Mouse (Mus musculus): ENCODE measurements around the gene Slc37a2. TPM values are rescaled to one million over a fixed set of nuclear protein-coding genes. Genes with fewer than 3 reads are reported as not detected.
"Not testable (repeated sequence)": the region's sequence is repeated elsewhere in the genome, so short reads cannot be mapped to it uniquely, and the experiment has no call there.

Gene Slc37a2
- 1 to 10 TPM; 1.6 to 1.8 TPM for total RNA-seq (2021)

DNA sequence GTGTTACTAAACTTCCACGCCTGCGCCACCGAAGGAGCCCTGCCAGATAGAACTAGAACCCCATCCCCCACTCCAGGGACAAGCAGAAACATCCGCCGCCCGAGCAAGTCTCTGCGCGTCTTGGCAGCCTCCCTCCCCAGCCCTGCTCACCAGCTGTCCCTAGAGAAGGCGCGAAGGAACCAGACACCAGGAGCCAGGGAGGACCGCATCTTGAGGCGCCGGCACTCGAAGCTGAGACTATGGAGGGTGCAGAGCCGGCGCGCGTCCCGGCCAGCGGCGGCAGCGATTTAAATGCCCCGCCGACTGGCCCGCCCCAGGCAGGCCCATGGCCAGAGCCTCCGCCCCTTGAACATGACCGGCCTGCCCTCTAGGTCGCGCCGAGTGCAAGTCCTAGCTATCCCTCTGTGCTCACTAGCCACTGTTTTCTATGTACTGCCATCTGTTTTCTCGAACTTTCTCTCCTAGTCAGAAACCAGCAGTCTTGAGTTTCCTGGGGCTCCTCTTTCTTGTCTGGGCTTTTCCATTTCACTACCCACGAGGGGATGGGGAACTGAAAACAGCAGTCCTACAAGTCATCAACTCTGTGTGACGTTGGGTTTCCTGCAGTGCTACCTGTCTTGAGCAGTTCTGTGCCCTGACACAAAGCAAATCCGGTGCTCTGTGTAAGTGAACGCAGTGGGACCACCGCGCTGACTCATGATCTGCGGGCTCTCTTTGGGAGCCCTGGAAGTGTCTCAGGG is at the start of gene Slc37a2:
TSS of gene Slc37a2 (minus strand) at position 590 of the 740 bp plus-strand sequence.
- intact Hi-C loops (cut with DNase I), result loop anchor here (5.0 kb wide), 1 partner anchor 72 kb away; no protein-coding TSS in a partner anchor

DNA sequence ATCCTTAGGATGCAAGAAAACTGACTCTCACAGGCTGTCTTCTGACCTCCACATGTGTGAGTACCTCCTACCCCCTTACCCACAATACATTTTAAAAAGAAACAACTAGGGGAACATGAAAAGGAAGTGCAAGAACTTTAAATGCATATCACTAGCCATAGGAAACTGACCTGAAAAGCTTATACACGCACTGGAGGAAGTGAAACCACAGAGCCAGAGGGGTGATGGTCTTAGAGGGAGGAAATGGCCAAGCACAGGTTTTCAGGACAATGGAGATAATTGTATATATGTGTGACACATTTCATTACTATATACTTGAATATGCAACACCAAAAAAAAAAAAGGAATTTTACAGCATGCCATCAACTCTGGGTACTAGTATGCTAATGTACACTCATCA is 46.2 kb upstream of the Slc37a2 start:
- no peak for DNase-seq (ENCODE audit: low spot score in 2 of 2)
- intact Hi-C loops (cut with DNase I), result no loop called here

More for the DNA sequence above, at the start of gene Slc37a2:
- peak; percentile 82 for DNase-seq (ENCODE audit: low spot score in 2 of 2)

DNA sequence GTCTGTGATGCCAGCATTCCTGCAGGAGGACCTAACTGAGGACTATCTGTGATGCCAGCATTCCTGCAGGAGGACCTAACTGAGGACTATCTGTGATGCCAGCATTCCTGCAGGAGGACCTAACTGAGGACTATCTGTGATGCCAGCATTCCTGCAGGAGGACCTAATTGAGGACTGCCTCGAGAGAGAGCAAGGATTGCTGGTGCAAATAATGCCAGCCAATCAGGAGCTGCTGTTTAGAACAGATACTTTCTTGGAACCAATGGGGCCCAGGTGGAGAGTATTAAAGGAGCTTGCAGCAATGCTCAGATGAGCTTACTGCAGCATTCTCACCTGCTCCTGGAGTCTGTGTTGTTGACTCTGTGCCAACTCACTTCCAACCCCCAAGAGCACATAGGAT is 45.0 kb upstream of the Slc37a2 start:
- intact Hi-C loops (cut with DNase I), result not testable (repeated sequence)

DNA sequence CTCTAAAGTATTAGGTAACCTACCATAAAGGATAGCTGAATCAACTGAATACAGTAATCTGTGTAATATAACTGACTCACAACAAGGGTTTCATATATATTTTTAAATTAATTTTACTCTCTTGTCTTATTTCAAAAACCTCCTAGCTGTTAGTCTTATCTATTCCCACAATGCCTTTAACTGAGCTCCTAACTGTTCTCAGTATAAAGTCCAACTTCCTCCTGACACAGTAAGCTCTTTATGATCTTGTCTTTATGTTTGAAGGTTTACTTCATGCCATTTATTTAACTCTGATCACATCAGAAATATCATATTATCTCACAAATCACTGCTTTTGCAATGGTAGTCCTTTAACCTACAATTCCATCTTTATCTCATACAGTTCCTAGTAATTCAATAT is 40.0 kb upstream of the Slc37a2 start:
- DNase-seq (ENCODE audit: low spot score in 2 of 2), result no peak

More for the DNA sequence above, 45.0 kb upstream of the Slc37a2 start:
- not testable (repeated sequence) for DNase-seq (ENCODE audit: low spot score in 2 of 2)

DNA sequence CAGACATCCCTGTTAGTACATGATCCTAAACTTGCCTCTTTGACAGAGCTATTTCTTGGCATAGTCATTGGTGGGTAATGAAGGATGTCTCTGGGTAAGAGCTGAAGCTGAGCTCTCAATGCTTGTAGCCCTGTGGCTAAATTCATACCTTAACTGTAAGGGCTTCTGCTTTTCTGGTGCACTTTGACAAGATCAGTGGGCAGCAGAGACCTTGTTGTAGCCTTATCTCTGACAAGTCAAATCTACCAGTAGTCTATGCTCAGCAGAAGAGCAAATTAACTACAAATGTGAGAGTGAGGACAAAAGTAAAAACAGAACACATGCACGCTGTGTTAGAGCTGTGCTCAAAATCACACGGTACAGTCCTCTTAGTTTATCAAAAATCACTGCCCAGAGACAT is 11.1 kb upstream of the Slc37a2 start:
- intact Hi-C loops (cut with DNase I), result no loop called here
- DNase-seq (ENCODE audit: low spot score in 2 of 2), result no peak

More for the DNA sequence above, 40.0 kb upstream of the Slc37a2 start:
- intact Hi-C loops (cut with DNase I), result no loop called here

DNA sequence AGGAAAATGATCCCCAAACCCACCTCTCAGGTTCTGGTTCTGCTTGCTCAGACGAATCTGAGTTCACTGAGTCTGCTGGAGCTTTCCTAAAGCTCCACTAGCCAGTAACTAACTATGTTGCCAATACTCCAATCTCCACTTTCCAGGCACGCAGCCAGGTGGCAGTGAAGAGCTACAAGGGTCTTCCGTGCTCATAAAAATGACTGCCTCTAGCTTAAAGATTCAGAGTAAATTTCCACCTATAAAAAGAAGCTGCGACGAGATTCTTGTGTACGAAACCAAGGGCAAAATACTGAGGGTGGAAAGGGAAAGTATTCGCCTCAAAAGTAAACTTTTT is 319 bp upstream of the Slc37a2 start:
- DNase-seq (ENCODE audit: low spot score in 2 of 2), result peak in 1 of 2 experiments; percentile 35
- intact Hi-C loops (cut with DNase I), result loop anchor here (5.0 kb wide), 1 partner anchor 71 kb away; no protein-coding TSS in a partner anchor

DNA sequence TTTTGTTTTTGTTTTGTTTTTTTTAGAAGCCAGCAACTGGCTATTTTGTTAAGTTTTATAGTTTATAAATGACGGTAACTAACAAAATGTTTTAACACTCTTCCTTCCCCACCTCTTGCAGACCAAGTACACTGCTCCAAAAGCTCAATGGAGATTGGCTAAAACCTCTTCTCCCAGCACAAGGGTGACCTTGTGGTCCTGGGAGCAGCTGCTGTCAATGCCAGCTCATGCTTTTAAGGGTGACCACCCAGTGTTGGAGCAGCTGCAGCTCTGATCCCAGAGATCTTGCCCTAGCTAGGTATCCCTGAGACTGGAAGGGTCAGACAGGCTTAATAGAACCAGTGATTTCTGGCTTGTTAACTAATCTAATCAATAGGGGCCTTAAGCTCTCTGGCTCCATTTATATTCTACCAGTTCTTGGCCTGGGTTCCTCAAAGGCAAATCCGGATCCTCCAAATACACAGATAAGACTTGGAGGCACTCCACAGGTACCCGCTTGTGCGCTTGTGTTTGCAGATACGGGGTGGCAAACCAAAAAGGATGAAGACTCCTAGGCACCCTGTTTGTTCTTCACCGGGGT is 917 bp downstream of the Slc37a2 start:
- DNase-seq (ENCODE audit: low spot score in 2 of 2), result no peak
- intact Hi-C loops (cut with DNase I), result loop anchor here (5.0 kb wide), 1 partner anchor 73 kb away; no protein-coding TSS in a partner anchor

DNA sequence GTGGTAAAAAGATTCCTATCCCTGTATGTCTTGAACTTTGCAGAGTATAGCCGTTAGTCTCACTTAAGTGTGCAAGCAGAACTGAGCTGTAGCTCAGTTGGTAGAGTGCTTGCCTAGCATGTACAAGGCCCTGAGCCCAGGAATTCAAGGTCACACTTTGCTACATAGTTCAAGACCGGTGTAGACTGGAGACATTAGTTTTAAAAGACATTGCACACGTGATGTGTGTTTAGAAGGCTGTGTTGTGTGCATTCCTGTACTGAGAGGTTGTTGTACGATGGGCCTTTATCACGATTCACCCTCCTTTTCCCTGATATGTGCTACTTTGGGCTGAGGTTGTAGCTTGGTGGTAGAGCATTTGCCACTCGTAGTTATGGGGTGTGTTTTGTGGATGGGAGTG is 4.9 kb downstream of the Slc37a2 start:
- no peak for DNase-seq (ENCODE audit: low spot score in 2 of 2)
- intact Hi-C loops (cut with DNase I), result no loop called here

DNA sequence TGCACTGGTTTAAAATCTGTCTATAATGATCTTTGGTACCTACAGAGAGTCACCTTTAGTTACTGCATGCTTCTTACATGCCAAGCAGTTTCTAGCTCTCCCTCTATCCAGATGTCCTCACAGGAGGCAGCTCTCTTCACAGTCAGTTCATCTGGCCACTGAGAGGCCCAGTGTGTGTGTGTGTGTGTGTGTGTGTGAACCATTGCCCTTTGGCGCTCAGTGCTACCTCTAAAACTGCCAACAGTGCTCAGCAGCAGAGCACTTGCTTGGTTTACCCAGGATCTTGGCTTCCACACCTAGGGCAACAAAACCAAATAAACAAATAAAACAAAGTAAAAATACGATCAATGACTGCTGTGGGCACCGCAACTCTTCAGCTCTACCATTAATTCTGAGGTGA is 5.6 kb downstream of the Slc37a2 start:
- no peak for DNase-seq (ENCODE audit: low spot score in 2 of 2)

DNA sequence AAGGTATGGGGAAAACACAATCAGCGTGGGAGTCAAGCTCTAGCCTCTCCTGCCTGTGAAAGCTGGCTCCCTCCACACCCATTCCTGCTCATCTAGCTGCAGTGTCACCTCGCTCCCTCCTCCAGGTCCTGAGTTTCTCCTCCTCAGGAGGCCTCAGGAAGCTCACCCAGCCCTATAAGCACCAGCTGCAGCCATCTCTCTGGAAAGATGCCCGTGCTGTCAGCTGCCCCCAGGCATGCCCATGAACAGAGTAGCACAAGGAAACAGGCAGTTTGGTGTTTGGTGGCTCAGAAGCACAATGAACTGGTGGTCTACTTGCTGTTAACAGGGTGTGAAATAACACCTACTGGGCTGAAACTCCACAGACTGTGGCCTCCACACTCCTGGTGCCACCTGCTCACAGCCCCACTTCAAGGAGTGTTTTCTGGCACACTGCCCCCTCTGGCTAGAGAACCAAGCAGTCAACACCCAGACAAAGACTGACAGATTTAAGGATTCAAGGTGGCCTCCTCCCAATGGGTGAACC is 7.1 kb downstream of the Slc37a2 start:
- intact Hi-C loops (cut with DNase I), result no loop called here
- DNase-seq (ENCODE audit: low spot score in 2 of 2), result peak in 1 of 2 experiments; percentile 26

More for the DNA sequence above, 5.6 kb downstream of the Slc37a2 start:
- intact Hi-C loops (cut with DNase I), result no loop called here

DNA sequence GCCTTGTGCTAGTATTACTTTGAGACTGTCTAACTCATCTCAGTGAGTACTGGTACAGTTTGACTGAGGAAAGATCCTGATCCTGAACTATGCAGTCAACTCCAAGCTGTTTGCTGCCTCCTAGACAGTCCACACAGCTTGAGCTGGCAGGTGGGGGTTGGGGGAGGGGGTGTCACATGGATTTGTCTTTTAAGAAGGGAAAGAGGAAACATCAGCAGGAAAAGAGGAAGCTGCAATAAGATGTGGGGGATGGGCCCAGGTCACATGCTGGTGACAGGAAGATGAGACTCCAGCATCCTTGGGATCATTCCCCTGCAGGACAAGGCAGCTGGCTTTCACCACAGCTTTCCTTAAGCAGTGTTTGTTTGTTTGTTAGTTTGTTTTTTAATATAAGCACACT is 8.1 kb downstream of the Slc37a2 start:
- DNase-seq (ENCODE audit: low spot score in 2 of 2), result no peak
- intact Hi-C loops (cut with DNase I), result no loop called here

DNA sequence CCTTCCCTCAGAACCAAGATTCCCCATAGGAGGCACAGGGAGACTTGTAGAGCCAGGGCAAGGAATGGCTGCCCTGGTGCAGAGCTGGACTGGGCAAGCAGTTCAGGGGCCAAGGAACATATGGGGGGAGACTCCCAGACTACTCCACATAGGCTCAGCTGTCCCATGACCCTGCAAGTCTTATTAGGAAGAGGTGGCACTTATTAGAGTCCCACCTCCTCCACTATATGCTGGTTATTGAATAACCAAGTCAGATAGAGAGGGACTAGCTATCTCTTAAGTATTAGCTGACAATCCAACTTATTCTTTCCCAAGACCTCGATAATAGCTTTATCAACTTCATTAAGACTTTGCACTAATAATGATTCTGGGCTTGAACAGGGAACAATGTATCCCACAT is 9.7 kb downstream of the Slc37a2 start:
- DNase-seq (ENCODE audit: low spot score in 2 of 2), result no peak
- intact Hi-C loops (cut with DNase I), result no loop called here

DNA sequence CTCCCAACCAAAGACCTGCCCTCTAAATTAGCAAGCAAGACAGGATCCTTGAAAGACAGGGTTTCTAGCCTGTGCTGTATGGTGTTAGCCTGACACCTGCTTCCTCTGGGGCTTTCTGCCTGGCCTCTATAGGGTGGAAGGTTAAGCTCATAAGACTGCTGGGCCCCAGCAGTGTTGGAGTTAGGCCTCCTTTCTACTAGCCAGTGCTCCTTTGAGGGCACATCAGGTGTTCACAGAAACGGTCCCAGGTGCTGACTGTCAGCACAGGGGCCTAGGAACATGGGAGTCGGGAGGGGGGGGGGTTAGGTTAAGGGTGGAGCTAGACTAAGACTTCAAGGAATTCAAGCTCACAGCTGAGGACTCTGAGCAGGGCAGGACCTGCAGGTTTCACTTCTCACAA is 10.1 kb downstream of the Slc37a2 start:
- no peak for DNase-seq (ENCODE audit: low spot score in 2 of 2)
- intact Hi-C loops (cut with DNase I), result no loop called here

DNA sequence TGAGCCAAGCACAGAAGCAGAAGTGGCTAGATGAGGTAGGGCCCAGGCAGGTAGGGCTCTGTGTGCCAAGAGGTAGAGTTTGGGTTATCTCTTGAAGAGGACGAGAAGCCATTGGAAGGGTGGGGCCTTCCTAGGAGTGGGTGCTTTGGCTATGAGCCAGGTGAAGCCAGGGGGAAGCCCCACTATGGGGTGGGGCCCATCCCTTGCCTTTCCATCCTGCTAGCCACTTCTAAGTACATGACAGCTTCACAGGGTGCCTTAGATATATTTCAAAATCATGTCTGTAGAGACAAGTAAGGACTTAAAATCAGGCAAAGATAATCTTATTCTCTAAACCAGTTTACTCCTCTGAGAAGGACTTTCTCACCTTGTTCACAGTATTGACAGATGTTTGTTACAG is 10.9 kb downstream of the Slc37a2 start:
- DNase-seq (ENCODE audit: low spot score in 2 of 2), result no peak
- intact Hi-C loops (cut with DNase I), result no loop called here

DNA sequence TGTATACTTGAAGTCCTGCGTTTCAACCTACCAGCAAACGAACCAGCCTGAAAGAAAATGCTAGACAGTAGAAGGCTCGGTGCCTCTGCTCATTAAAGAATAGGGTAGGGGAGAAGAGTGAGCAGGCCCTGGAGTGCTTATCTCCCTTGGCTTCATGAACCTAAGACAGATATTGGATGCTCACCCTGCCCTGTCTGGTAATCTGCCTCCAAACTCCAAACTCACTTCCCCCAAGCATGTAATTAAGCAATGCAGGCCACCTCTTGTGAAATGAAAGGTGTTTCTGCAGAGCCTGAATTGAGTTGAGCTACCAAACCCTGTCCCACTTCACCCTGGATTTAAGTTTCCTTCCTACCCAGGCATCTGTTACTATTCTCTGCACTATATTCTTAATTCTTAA is 12.8 kb downstream of the Slc37a2 start:
- DNase-seq (ENCODE audit: low spot score in 2 of 2), result no peak
- intact Hi-C loops (cut with DNase I), result no loop called here

DNA sequence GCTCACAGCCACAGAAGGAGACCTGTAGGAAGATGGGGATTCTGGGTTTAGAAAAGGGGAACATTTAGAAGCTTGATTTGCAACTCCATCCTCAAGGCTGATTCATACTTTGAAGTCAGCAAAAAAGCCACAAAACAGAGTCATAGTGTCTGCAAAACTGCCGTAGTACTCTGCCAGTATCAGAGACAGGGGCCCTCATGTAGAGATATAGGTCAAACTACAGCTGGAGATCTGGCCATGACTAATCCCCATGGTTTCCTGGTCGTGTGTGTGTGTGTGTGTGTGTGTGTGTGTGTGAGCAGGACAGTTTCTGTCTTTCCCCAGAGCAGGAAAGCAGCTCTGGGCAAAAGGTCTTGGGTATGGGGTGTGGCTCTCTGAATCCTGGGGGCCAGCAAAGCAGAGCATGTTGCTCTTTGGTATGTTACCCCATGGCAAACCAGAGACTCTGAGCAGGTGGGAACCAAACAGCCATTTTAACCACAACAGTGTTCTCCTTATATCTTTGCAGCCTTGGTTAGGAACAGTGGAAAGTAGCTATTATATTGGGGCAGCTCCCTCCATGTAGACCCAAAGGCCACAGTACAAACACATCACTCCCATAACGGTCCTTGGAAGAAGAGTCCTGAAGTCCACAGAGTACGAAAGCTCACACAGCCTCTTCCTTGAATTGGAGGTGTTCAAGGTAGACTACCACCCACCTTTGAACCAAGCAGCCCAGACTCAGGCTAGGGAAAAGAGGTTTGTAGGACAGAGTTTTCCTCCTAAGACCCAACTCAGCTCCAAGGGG is 19.4 kb downstream of the Slc37a2 start:
- intact Hi-C loops (cut with DNase I), result no loop called here
- DNase-seq (ENCODE audit: low spot score in 2 of 2), result no peak

DNA sequence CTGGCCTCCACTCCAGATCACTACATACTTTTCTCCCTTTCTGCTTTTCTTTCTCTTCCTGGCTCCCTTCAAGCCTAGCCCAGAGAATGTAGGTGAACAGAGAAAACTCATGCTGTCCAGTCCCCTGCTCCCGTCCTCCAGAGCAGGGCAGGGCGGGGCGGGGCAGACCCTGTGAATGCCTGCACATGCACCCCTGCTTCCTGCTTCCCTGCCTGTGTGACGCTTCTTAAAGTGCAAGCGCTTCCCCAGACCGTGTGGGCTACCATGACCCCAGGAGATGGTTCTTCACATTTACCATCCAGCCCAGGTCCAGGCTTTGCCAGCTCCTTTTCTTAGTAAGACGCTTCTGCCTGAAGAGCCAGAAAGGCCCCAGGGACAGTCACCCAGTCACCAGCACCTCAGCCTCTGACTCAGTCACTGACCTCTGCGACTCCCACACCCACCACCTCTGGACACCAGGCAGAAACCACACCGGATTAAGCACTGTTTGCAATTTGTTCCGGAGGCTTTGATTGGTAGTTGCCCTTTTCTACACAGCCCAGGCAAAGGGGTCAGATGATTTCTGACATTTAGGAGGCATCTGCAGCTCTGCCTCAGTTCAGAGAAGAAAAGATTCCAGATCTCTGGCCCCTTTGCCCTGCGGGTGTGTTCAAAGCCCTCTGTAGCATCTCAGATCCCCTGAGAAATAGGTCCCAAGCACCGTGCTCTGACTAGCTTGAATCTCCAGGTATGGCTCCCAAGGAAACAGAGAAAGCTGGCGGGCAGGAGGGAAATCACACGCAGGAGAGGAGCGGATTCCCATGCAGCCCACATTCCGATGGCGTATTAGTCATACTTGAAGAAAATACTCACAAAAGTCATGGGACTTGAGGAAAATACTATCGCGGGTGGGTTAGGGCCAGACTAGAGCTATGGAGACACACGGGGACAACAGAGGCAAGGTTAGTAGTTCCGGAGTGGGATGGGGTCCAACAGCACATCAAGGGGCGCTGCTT is 23.0 kb downstream of the Slc37a2 start:
- DNase-seq (ENCODE audit: low spot score in 2 of 2), result no peak
- intact Hi-C loops (cut with DNase I), result no loop called here

DNA sequence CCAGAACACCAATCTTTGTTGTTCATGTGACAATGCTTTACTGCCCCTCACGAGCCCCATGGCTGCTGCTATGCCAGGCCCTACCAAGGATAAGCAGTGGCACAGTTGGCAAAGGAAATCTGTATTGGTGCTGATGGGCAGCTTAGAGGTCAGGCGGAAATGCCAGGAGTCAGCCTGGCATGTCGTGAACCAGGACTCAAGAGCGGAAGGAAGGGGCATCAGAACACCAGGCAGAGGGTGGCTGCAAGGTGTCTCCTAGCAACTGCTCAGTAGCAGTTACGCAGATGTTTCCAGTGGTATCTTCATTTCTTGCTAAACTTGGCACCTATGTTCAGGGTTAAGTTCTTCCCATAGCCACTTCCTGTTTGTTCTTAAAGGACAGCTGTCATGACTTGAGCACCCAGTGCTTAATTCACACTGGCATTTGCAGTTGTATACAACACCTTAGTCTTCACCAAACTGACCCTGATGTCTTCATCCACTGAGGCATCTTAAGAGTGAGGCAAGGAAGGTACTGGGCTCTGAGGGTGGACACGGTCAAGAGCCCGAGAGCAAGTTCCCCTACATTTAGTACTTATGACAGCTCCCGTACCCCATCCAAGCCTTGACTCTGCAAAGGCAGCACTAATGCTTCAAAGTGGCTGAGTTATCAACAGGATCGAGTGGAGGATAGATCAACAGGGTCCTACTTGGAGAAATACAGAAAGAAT is 24.9 kb downstream of the Slc37a2 start:
- intact Hi-C loops (cut with DNase I), result loop anchor here (2.0 kb wide), 2 partner anchors 54 to 258 kb away; no protein-coding TSS in a partner anchor
- DNase-seq (ENCODE audit: low spot score in 2 of 2), result no peak

Data from left cerebral cortex, postnatal 36 days (tissue).